Mouse (Mus musculus) heart, postnatal 14 days (tissue): Measurements from ENCODE around the gene Camta1. TPM values are rescaled to one million over a fixed set of nuclear protein-coding genes. Genes with fewer than 3 reads are reported as not detected.

Experiments used
- DNase-seq, 2 experiments: peaks; one replicate each; pipeline ENCODE4 v3.0.0; 2021 to 2022
- intact Hi-C: fragments of 180-260 bp; cut with DNase I; formaldehyde crosslinking; loops from one replicate; pipeline ENCODE4 v1.15.1; 2025
- total RNA-seq, 2 experiments: library from RNA; stranded (reverse); gene quantifications; 2 replicates each; pipeline ENCODE4 v1.2.3; 2021

Gene Camta1
- total RNA-seq, 2 experiments from 2014 or later = 193 to 199 TPM

- DNase-seq = no peak
- intact Hi-C loops = no loop called here
These were observed 158.5 kb downstream of the Camta1 start for GRCm38 (mm10) chr4:151703069-151703735.

GRCm38 (mm10) chr4:151702463-151702862 lies 159.2 kb downstream of the Camta1 start:
- intact Hi-C loops = no loop called here
- DNase-seq = no peak

- no peak for DNase-seq
- intact Hi-C loops = no loop called here
These were observed 165.7 kb downstream of the Camta1 start for GRCm38 (mm10) chr4:151695984-151696383.

GRCm38 (mm10) chr4:151694531-151694930 lies 167.1 kb downstream of the Camta1 start:
- DNase-seq = no peak
- intact Hi-C loops = no loop called here

- DNase-seq = no peak
- intact Hi-C loops = no loop called here
These were observed 167.6 kb downstream of the Camta1 start for GRCm38 (mm10) chr4:151694047-151694446.

- no peak for DNase-seq
- intact Hi-C loops = no loop called here
These were observed 171.6 kb downstream of the Camta1 start for GRCm38 (mm10) chr4:151690041-151690440.

- intact Hi-C loops = no loop called here
- DNase-seq = no peak
These were observed 173.5 kb downstream of the Camta1 start for GRCm38 (mm10) chr4:151688206-151688605.

- no peak for DNase-seq
- intact Hi-C loops = loop anchor here (5.0 kb wide), 1 partner anchor 72 kb away; no protein-coding TSS in a partner anchor
These were observed 177.1 kb downstream of the Camta1 start for GRCm38 (mm10) chr4:151684596-151684995.

GRCm38 (mm10) chr4:151682831-151683488 lies 178.7 kb downstream of the Camta1 start:
- intact Hi-C loops = loop anchor here (5.0 kb wide), 1 partner anchor 71 kb away; no protein-coding TSS in a partner anchor

GRCm38 (mm10) chr4:151672452-151672851 lies 189.2 kb downstream of the Camta1 start:
- DNase-seq = no peak
- intact Hi-C loops = no loop called here

More at GRCm38 (mm10) chr4:151682831-151683488, 178.7 kb downstream of the Camta1 start:
- no peak for DNase-seq

- peak; percentile 60 to 61 for DNase-seq
- intact Hi-C loops = no loop called here
These were observed 195.2 kb downstream of the Camta1 start for GRCm38 (mm10) chr4:151666411-151666901.

- no peak for DNase-seq
- intact Hi-C loops = no loop called here
These were observed 200.2 kb downstream of the Camta1 start for GRCm38 (mm10) chr4:151661486-151661885.

- no peak for DNase-seq
- intact Hi-C loops = no loop called here
These were observed 205.2 kb downstream of the Camta1 start for GRCm38 (mm10) chr4:151656427-151656826.

GRCm38 (mm10) chr4:151655637-151656385 lies 205.9 kb downstream of the Camta1 start:
- intact Hi-C loops = no loop called here
- DNase-seq = no peak

GRCm38 (mm10) chr4:151655227-151655626 lies 206.4 kb downstream of the Camta1 start:
- intact Hi-C loops = no loop called here
- DNase-seq = no peak

- DNase-seq = no peak
- intact Hi-C loops = no loop called here
These were observed 219.3 kb downstream of the Camta1 start for GRCm38 (mm10) chr4:151642418-151642817.

- intact Hi-C loops = no loop called here
- no peak for DNase-seq
These were observed 220.7 kb downstream of the Camta1 start for GRCm38 (mm10) chr4:151640971-151641370.

GRCm38 (mm10) chr4:151638941-151639340 lies 222.7 kb downstream of the Camta1 start:
- DNase-seq = no peak
- intact Hi-C loops = loop anchor here (10.0 kb wide), 1 partner anchor 154 kb away; no protein-coding TSS in a partner anchor

- intact Hi-C loops = loop anchor here (10.0 kb wide), 1 partner anchor 153 kb away; no protein-coding TSS in a partner anchor
These were observed 224.3 kb downstream of the Camta1 start for GRCm38 (mm10) chr4:151637348-151637747.

GRCm38 (mm10) chr4:151634771-151635170 lies 226.9 kb downstream of the Camta1 start:
- intact Hi-C loops = loop anchor here (10.0 kb wide), 1 partner anchor 150 kb away; no protein-coding TSS in a partner anchor
- peak; percentile 21 to 26 for DNase-seq

More at GRCm38 (mm10) chr4:151637348-151637747, 224.3 kb downstream of the Camta1 start:
- DNase-seq = no peak

- intact Hi-C loops = loop anchor here (10.0 kb wide), 1 partner anchor 149 kb away; no protein-coding TSS in a partner anchor
- DNase-seq = no peak
These were observed 227.9 kb downstream of the Camta1 start for GRCm38 (mm10) chr4:151633795-151634194.
